Mouse (Mus musculus) kidney, adult 8-10 months (tissue): Measurements from ENCODE around the gene Gm2696.
A peak's percentile ranks its signal among the peaks of the same experiment; 100 is the strongest.

ENCODE experiments used
- DNase-seq, 2 experiments: peaks; one replicate each; pipeline ENCODE4 v3.0.0; 2022

Gene Gm2696

GRCm38 (mm10) chr10:77847538-77847937 is 33.1 kb downstream of the Gm2696 start:
- no peak for DNase-seq

GRCm38 (mm10) chr10:77852559-77852958 is 38.1 kb downstream of the Gm2696 start, which contains the start of gene Gm10318:
Gene Gm10318, plus strand, starts transcription at chr10:77852859.
- DNase-seq, result no peak

- DNase-seq, result no peak
These were observed 47.2 kb downstream of the Gm2696 start, which contains the start of gene Gm3285 for GRCm38 (mm10) chr10:77861675-77862074. Gene Gm3285, plus strand, starts transcription at chr10:77861975.

- DNase-seq, result peak; percentile 81 to 82
These were observed 49.7 kb downstream of the Gm2696 start for GRCm38 (mm10) chr10:77864067-77864761.

GRCm38 (mm10) chr10:77864762-77865143 is 50.3 kb downstream of the Gm2696 start:
- DNase-seq, result no peak

- no peak for DNase-seq
These were observed 53.1 kb downstream of the Gm2696 start for GRCm38 (mm10) chr10:77867546-77867945.

GRCm38 (mm10) chr10:77869651-77870050 is 55.2 kb downstream of the Gm2696 start:
- no peak for DNase-seq

- peak in 1 of 2 experiments; percentile 42 for DNase-seq
These were observed 64.5 kb downstream of the Gm2696 start for GRCm38 (mm10) chr10:77878985-77879384.

- no peak for DNase-seq
These were observed 65.8 kb downstream of the Gm2696 start for GRCm38 (mm10) chr10:77880305-77880704.

- no peak for DNase-seq
These were observed 68.1 kb downstream of the Gm2696 start for GRCm38 (mm10) chr10:77882553-77882952.
